Mouse (Mus musculus): ENCODE measurements around the gene Pdik1l.

DNA sequence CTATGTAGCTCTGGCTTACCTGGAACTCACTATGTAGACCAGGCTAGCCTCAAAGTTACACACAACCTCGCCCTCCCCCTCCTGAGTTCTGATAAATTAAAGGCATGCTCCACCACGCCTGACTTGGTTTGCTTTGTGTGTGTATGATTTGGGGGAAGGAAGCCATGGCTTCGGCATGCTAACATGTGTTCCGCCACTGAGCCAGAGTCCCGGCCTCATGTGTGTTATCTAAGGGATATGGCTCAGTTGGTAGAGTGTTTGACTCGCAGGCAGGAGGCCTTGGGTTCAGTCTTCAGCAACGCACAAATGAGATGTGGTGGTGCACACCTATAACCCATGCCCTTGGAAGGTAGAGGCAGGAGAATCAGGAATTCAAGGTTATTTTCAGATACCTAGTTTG lies 15.7 kb downstream of the Pdik1l start:
- TF ChIP-seq CTCF (IDR thresholded peaks at IDR 0.05; ENCODE audit: borderline replicate concordance, insufficient read depth, low read depth, low read length) (no peak), POLR2A (IDR thresholded peaks at IDR 0.05; ENCODE audit: borderline replicate concordance, insufficient read depth, low read length) (no peak)
